Mouse (Mus musculus): ENCODE results near the gene Olfr1258. TPM values are rescaled to one million over a fixed set of nuclear protein-coding genes. Genes with fewer than 3 reads are reported as not detected.

Olfr1258 gene
- not detected in 2 replicates for polyA plus RNA-seq (2012; rRNA removed; ENCODE audit: low replicate concordance)

GRCm38 (mm10) chr2:89927009-89927408 lies at the start of gene Olfr1258:
Gene Olfr1258 (plus strand): TSS chr2:89927309.

DNA sequence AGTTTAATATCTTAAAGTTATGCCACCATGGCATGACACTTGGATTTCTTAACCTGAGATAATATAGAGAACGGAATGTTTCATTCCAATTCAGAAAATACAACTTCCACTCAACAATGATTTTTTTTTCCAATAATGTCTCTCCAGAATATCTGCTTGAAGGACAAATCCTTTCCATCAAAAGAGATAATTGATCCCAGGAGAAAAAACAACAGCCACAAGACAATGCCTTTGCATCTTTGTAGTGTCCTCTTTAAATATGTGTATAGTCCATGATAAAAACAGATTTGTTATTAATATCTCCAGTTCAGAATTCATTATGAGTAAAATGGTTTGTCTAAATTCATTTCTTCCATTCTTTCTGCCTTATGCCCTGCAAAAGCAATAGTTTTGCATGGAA lies 49.0 kb upstream of the Olfr1258 start, which contains the start of gene Olfr1257:
Olfr1257 (plus strand) TSS at position 301 of the 400 bp plus-strand sequence.

GRCm38 (mm10) chr2:89948564-89948963 lies 21.5 kb downstream of the Olfr1258 start, which contains the start of gene Olfr1259:
Gene Olfr1259 (minus strand): TSS chr2:89948664.

GRCm38 (mm10) chr2:89974184-89974583 lies 47.1 kb downstream of the Olfr1258 start, which contains the start of gene Olfr1260:
Gene Olfr1260 (plus strand): TSS chr2:89974340.

Other genes with a start within 250 kb of the Olfr1258 start
- not detected in 2 replicates for gene Olfr1252, start 202.3 kb upstream of the Olfr1258 start, polyA plus RNA-seq (2012; rRNA removed; ENCODE audit: low replicate concordance)
- gene Olfr1253, start 170.2 kb upstream of the Olfr1258 start, polyA plus RNA-seq (2012; rRNA removed; ENCODE audit: low replicate concordance): not detected in 2 replicates
- not detected in 2 replicates for gene Olfr1254, start 133.7 kb upstream of the Olfr1258 start, polyA plus RNA-seq (2012; rRNA removed; ENCODE audit: low replicate concordance)
- not detected in 2 replicates for gene Olfr1255, start 115.3 kb upstream of the Olfr1258 start, polyA plus RNA-seq (2012; rRNA removed; ENCODE audit: low replicate concordance)
- gene Olfr1256, start 85.8 kb upstream of the Olfr1258 start, polyA plus RNA-seq (2012; rRNA removed; ENCODE audit: low replicate concordance): not detected in 2 replicates
- gene Olfr48, start 79.1 kb upstream of the Olfr1258 start, polyA plus RNA-seq (2012; rRNA removed; ENCODE audit: low replicate concordance): not detected in 2 replicates
- not detected in 2 replicates for gene Olfr1257, start 48.9 kb upstream of the Olfr1258 start, polyA plus RNA-seq (2012; rRNA removed; ENCODE audit: low replicate concordance)
- 0.54 TPM in 1 of 2 replicates, not detected in the other for gene Olfr1259, start 21.4 kb downstream of the Olfr1258 start, polyA plus RNA-seq (2012; rRNA removed; ENCODE audit: low replicate concordance)
- not detected in 2 replicates for gene Olfr1260, start 47.0 kb downstream of the Olfr1258 start, polyA plus RNA-seq (2012; rRNA removed; ENCODE audit: low replicate concordance)
- gene Olfr1261, start 63.9 kb downstream of the Olfr1258 start, polyA plus RNA-seq (2012; rRNA removed; ENCODE audit: low replicate concordance): not detected in 2 replicates
- gene Olfr1262, start 72.8 kb downstream of the Olfr1258 start, polyA plus RNA-seq (2012; rRNA removed; ENCODE audit: low replicate concordance): not detected in 2 replicates
- not detected in 2 replicates for gene Olfr1263, start 84.8 kb downstream of the Olfr1258 start, polyA plus RNA-seq (2012; rRNA removed; ENCODE audit: low replicate concordance)
- not detected in 2 replicates for gene Olfr1264, start 98.3 kb downstream of the Olfr1258 start, polyA plus RNA-seq (2012; rRNA removed; ENCODE audit: low replicate concordance)
- gene Olfr1265, start 108.0 kb downstream of the Olfr1258 start, polyA plus RNA-seq (2012; rRNA removed; ENCODE audit: low replicate concordance): not detected in 2 replicates
- gene Olfr140, start 136.3 kb downstream of the Olfr1258 start, polyA plus RNA-seq (2012; rRNA removed; ENCODE audit: low replicate concordance): not detected in 2 replicates
- not detected in 2 replicates for gene Olfr1269, start 194.1 kb downstream of the Olfr1258 start, polyA plus RNA-seq (2012; rRNA removed; ENCODE audit: low replicate concordance)
- not detected in 2 replicates for gene Olfr32, start 215.0 kb downstream of the Olfr1258 start, polyA plus RNA-seq (2012; rRNA removed; ENCODE audit: low replicate concordance)
- gene Olfr1270, start 225.8 kb downstream of the Olfr1258 start, polyA plus RNA-seq (2012; rRNA removed; ENCODE audit: low replicate concordance): not detected in 2 replicates